ENCODE assay signal across 27 mouse cellular contexts in the genomic region with DNA sequence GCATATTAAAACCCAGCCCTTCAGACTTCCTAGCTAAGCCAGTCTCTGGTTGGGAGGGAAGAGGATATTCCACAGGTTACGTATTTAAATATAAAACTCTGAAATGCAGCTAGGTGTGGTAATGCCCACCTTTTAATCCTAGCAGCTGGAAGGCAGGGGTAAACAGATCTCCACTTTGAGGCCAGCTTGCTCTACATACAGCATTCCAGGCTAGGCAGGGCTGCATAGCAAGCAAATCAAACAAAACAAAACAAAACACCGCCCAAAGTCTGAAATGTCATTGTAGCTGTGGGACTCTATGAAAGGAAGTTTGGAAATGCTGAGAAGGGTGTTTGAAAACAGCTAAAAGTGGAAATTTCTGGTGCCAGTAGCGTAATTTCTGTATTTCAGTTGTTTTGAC.
A peak's percentile ranks its signal among the peaks of the same experiment; 100 is the strongest.
DNase-seq lines count a peak whose midpoint lies in the region; ATAC-seq and TF ChIP-seq lines count a peak whose summit lies in the region.
"Had no signal": no experiment of that assay in that cellular context is flagged by ENCODE, and none has a peak within 500 bp of the region (broad histone marks: within the 10 kb centered on the region; RNA-seq: fewer than 3 reads in every experiment).

No protein-coding gene starts in this region.

- TF ChIP-seq CTCF in left cerebral cortex, adult 2 months (IDR thresholded peaks at IDR 0.05): no peak

- H3K4me1 ChIP-seq in brown adipose tissue, adult 24 weeks (ENCODE audit: control insufficient read depth, insufficient read depth, insufficient read length, low read length): peaks cover 11% of the 10 kb centered on the region; the same call in 1 of the 2 replicates
- peaks cover 30% of the 10 kb centered on the region for H3K4me1 ChIP-seq in limb, embryonic 15.5 days
- H3K4me1 ChIP-seq: liver, embryonic 12.5 days had no signal

- H3K9me3 ChIP-seq in limb, embryonic 15.5 days: no peaks in the 10 kb centered on the region
- H3K9me3 ChIP-seq: hindbrain, embryonic 15.5 days; liver, embryonic 12.5 days; midbrain, embryonic 12.5 days had no signal

- DNase-seq in left cerebral cortex, adult 2 months (ENCODE audit: extremely low spot score in 1 of 2, low spot score in 2 of 2): no peak
- no peak for DNase-seq in left cerebral cortex, postnatal 4 days
- peak; percentile 41 for DNase-seq in R1 (ENCODE audit: low read depth, low spot score)
- no peak for DNase-seq in ovary, postnatal 10 days (ENCODE audit: low spot score)
- DNase-seq in layer of hippocampus, postnatal 36 days: no peak
- DNase-seq: adrenal gland, adult 8-10 months; B cell, adult 2 months; cerebellum, adult 2 months; cerebellum, postnatal 36 days; embryo, embryonic 11 days; forebrain, postnatal 0 days; gastrocnemius, postnatal 25 days; kidney, adult 8-10 months; kidney, postnatal 10 days; right cerebral cortex, postnatal 25 days; spleen, adult 18-20 months; thymus, postnatal 14 days had no signal

- no peak overlapping the region for H3K4me2 ChIP-seq in limb, embryonic 15.5 days
- H3K4me2 ChIP-seq: heart, embryonic 11.5 days; hindbrain, embryonic 15.5 days; liver, embryonic 12.5 days; midbrain, embryonic 12.5 days had no signal

- no peak for ATAC-seq in limb, embryonic 15.5 days (ENCODE audit: insufficient number of reproducible peaks, low FRiP score, low TSS enrichment, low read depth)
- ATAC-seq: activated CD4-positive, CD25-positive, alpha-beta regulatory T cell, adult 4 months; forebrain, postnatal 0 days; liver, embryonic 12.5 days; Patski had no signal

- H3K27me3 ChIP-seq in limb, embryonic 15.5 days: 0 out of 2 replicates have a peak, but pooled peaks cover 4% of the 10 kb centered on the region
- H3K27me3 ChIP-seq: CH12.LX; hindbrain, embryonic 15.5 days; liver, embryonic 12.5 days; midbrain, embryonic 12.5 days; Patski had no signal

- intact Hi-C loops in left cerebral cortex, adult 2 months (cut with DNase I): no loop called here
- intact Hi-C loops in left cerebral cortex, postnatal 4 days (cut with DNase I): no loop called here

- no peaks in the 10 kb centered on the region for H3K36me3 ChIP-seq in limb, embryonic 15.5 days
- H3K36me3 ChIP-seq: G1E; hindbrain, embryonic 15.5 days; liver, embryonic 12.5 days; midbrain, embryonic 12.5 days had no signal

- no peak overlapping the region for H3K9ac ChIP-seq in limb, embryonic 15.5 days
- H3K9ac ChIP-seq: forebrain, postnatal 0 days; hindbrain, embryonic 15.5 days; liver, embryonic 12.5 days; midbrain, embryonic 12.5 days had no signal

- peak overlapping the region; percentile 24; the same call in 1 of the 2 replicates for H3K27ac ChIP-seq in left cerebral cortex, adult 2 months
- peak overlapping the region; percentile 94 for H3K27ac ChIP-seq in brown adipose tissue, adult 24 weeks (replicated peaks; ENCODE audit: low read depth, low read length)
- H3K27ac ChIP-seq in limb, embryonic 15.5 days: peak overlapping the region; percentile 65
- H3K27ac ChIP-seq: hindbrain, embryonic 15.5 days; liver, embryonic 12.5 days; midbrain, embryonic 12.5 days had no signal

- whole genome bisulfite sequencing in limb, embryonic 15.5 days: 39% methylated on average over 3 of the region's 3 CpGs

- H3K4me3 ChIP-seq in left cerebral cortex, adult 2 months: no peak overlapping the region
- H3K4me3 ChIP-seq in brown adipose tissue, adult 24 weeks (ENCODE audit: insufficient read depth, low read depth, low read length): no peak overlapping the region
- no peak overlapping the region for H3K4me3 ChIP-seq in limb, embryonic 15.5 days
- H3K4me3 ChIP-seq: hindbrain, embryonic 15.5 days; liver, embryonic 12.5 days; midbrain, embryonic 12.5 days had no signal

Comparison
In these comparisons a context has a peak if more than half of its experiments do, and no peak if none do; other contexts are left out.
1. H3K27ac ChIP-seq: peak in every context shown above with its lines; median percentile 94 in brown adipose tissue, adult 24 weeks; 65 in limb, embryonic 15.5 days; 24 in left cerebral cortex, adult 2 months.